Mouse (Mus musculus) cerebellum, adult 11-12 months (tissue): ENCODE results near the gene D830030K20Rik.
"Not testable (repeated sequence)": the region's sequence is repeated elsewhere in the genome, so short reads cannot be mapped to it uniquely, and the experiment has no call there.

ENCODE experiments used
- DNase-seq: peaks from one replicate; pipeline ENCODE4 v3.0.0; 2022

The D830030K20Rik gene

DNA sequence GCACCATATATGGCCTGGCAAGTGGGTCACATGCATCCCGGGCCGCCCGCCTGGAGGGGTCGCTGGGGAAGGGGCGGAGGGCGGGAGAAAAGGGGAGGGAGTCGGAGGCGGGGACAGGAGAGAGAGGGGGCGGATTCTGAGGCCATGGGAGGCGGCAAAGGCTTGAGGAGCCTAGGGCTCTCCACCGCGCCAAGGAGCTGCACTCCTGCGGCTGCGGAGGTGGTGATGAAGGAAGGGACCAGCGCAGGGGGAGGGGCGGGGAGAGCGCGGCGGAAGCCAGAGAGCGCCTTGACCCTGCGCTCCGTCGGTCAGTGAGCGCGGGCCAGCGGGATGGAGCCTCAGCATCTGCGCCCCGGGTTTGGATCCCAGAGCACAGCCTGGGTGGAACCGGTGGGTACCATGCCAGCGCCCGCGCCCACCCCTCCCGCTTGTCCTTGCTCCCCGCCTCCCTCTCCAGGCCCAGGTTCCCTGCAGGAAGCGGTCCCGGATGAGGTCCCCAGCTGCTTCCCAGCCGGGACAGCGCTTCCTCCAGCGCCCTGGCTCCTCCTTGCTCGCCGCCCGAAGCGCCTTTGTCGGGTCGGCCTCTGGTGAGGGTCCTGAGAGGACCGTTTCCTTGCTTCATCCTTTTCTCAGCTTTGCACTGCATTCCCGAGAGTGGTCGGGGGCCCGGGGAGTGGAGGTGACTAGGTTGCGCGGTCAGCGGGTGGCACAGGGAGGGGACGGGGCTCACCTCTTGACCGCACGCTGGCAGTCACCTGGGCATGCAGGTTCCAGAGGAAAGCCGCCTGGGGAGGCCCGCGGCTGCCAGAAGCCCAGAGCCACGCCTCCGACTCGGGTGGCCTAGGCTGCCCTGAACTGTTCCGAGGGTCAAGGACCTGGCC lies at the start of gene D830030K20Rik:
D830030K20Rik (plus strand) TSS at position 217 of the 881 bp plus-strand sequence.
- not testable (repeated sequence) for DNase-seq

DNA sequence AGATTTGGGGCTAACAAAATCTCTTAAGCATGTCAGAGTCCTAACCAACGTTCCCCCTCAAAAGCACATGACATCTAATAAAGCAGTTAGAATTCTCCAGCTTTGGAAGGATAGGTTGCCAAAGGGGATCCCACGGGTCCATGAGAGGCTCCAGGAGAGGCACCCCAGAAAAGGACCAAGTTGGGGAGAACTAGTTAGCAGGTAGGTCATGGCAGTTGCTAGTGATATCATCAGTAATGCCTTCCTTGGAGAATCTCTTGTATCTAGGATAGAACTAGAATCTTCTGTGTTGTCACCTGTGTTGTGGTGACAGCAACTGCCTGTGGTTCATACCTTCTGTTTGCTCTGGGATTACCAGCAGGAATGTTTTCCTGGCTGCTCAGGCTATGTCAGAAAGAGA lies 20.3 kb upstream of the D830030K20Rik start, which contains the start of gene Gm5795:
Gm5795 (plus strand) TSS at position 301 of the 400 bp plus-strand sequence.
- DNase-seq, result not testable (repeated sequence)

GRCm38 (mm10) chr14:3209367-3209766 lies 1.1 kb downstream of the D830030K20Rik start:
- peak; percentile 3 for DNase-seq

GRCm38 (mm10) chr14:3262531-3262930 lies 54.2 kb downstream of the D830030K20Rik start:
- DNase-seq, result peak; percentile 1
